Mouse (Mus musculus) ES-E14 (cell line): ENCODE results near the gene Klb. TPM values are rescaled to one million over a fixed set of nuclear protein-coding genes. Genes with fewer than 3 reads are reported as not detected.

Source experiments
- DNase-seq: peaks from one replicate; pipeline ENCODE4 v3.0.0-alpha.2; 2013; ENCODE audit warnings: low read depth, low spot score
- H3K27ac ChIP-seq: 2 replicates; pipeline ENCODE4 v1.5.1; 2012; ENCODE audit warnings: low read depth, mild to moderate bottlenecking, low read length, moderate library complexity, mixed read lengths; ENCODE audit not compliant: poor library complexity, insufficient read depth, severe bottlenecking
- H3K36me3 ChIP-seq: 2 replicates; pipeline ENCODE4 v1.6.1; 2012; ENCODE audit warnings: mild to moderate bottlenecking, low read length, moderate library complexity, mixed read lengths; ENCODE audit not compliant: control insufficient read depth, poor library complexity, insufficient read depth, severe bottlenecking
- H3K4me1 ChIP-seq, 2 experiments: fragments of 150-350 bp in 1 of 2; sonication (generic) in 1 of 2; 2 replicates each; pipeline ENCODE4 v1.6.1; 2012; ENCODE audit warnings: low read length in 2 of 2, mild to moderate bottlenecking in 1 of 2, mixed read lengths in 1 of 2; ENCODE audit not compliant: control insufficient read depth in 2 of 2, insufficient read depth in 2 of 2, poor library complexity in 1 of 2
- H3K4me3 ChIP-seq, 2 experiments: fragments of 150-350 bp in 1 of 2; sonication (generic) in 1 of 2; 2 replicates each; pipeline ENCODE4 v1.5.1; 2012; ENCODE audit warnings: low read length in 2 of 2, low read depth in 1 of 2, mild to moderate bottlenecking in 1 of 2, mixed read lengths in 1 of 2; ENCODE audit not compliant: insufficient read depth in 1 of 2, poor library complexity in 1 of 2, severe bottlenecking in 1 of 2
- H3K9ac ChIP-seq: 2 replicates; pipeline ENCODE4 v1.6.1; 2012; ENCODE audit warnings: low read depth, mild to moderate bottlenecking, low read length, mixed read lengths; ENCODE audit not compliant: poor library complexity, insufficient read depth, severe bottlenecking
- H3K9me3 ChIP-seq: fragments of 150-350 bp; sonication (generic); 2 replicates; pipeline ENCODE4 v1.6.1; 2012; ENCODE audit warnings: low read depth, mild to moderate bottlenecking, low read length; ENCODE audit not compliant: control insufficient read depth, insufficient read depth
- CHD2 ChIP-seq: IDR thresholded peaks from 2 replicates; pipeline ENCODE4 v1.6.1; 2014; ENCODE audit warnings: mild to moderate bottlenecking, low read depth, low read length, inconsistent platforms
- HCFC1 ChIP-seq: IDR thresholded peaks from 2 replicates; pipeline ENCODE4 v1.6.1; 2012; ENCODE audit warnings: low read length, inconsistent platforms, borderline replicate concordance; ENCODE audit not compliant: insufficient read depth
- MAFK ChIP-seq: IDR thresholded peaks from 2 replicates; pipeline ENCODE4 v1.6.1; 2014; ENCODE audit warnings: mild to moderate bottlenecking, low read depth, low read length, inconsistent platforms; ENCODE audit not compliant: insufficient read depth
- ZC3H11A ChIP-seq: IDR thresholded peaks from 2 replicates; pipeline ENCODE4 v1.6.1; 2012; ENCODE audit warnings: low read depth, mild to moderate bottlenecking, inconsistent platforms, low read length, borderline replicate concordance
- ZNF384 ChIP-seq: IDR thresholded peaks from 2 replicates; pipeline ENCODE4 v1.6.1; 2012; ENCODE audit warnings: low read depth, low read length, inconsistent platforms
- in situ Hi-C, 2 experiments: fragments of 600-800 bp; cut with MboI; formaldehyde crosslinking; loops; one replicate each; pipeline ENCODE4 v1.15.1; 2025; ENCODE audit warnings: low sequenced_read_pairs in 2 of 2, inconsistent platforms in 1 of 2; ENCODE audit not compliant: unreplicated experiment in 2 of 2
- total RNA-seq: library from RNA; depleted of rRNA; stranded (reverse); fragments of 300-350 nt; gene quantifications from 2 replicates; pipeline ENCODE4 v1.2.3, GENCODE M21; 2012

Gene Klb
- total RNA-seq, 1 experiment = 3.6 TPM

DNA sequence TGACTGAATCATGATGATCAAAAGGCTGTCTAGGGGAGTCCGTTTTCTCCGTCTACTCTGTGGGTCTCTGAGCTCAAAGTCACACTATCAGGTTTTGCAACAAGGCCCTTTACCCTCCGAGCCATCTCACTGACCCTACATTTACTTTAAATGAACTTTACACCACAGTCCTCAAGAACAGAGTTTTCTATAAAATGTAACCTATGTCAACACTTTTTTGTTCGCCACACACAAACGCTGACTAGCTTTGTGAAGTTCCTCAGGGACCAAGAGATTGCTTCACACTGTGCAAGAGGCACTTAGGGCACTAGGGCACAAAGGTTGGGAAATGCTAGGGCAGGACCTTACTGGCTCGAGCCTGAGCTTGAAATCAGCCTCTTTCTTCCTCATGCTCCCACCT is 8.7 kb downstream of the Klb start:
- Histone ChIP-seq H3K9ac (no peak overlapping the region), H3K9me3 (no peaks in the 10 kb centered on the region), H3K36me3 (no peaks in the 10 kb centered on the region), H3K27ac (no peak overlapping the region), H3K4me3 (no peak overlapping the region), H3K4me1 (peaks cover 0 to 4% of the 10 kb centered on the region in 2 experiments; a peak in 1 of 4 replicates)
- in situ Hi-C loops = no loop called here
- TF ChIP-seq ZNF384 (no peak), HCFC1 (no peak), CHD2 (no peak), MAFK (no peak), ZC3H11A (no peak)
- no peak for DNase-seq

DNA sequence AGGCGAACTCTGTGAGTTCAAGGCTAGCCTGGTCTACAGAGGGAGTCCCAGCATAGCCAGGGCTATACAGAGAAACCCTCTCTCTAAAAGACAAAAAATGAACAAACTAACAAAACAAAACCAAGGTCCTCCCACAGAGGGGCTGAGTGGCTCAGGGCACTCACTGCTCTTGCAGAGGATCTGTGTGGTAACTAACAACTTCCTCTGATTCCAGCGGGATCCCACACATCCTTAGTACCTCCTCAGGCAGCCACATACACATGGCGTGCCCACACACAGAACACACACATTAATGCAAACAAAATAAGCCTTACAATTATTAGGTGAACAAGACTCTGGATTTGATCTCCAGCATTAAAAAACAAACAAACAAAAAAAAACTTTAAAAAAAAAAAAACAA is 9.7 kb downstream of the Klb start:
- in situ Hi-C loops = no loop called here
- DNase-seq = no peak
- Histone ChIP-seq H3K9ac (no peak overlapping the region), H3K27ac (no peak overlapping the region), H3K36me3 (no peaks in the 10 kb centered on the region), H3K9me3 (no peaks in the 10 kb centered on the region), H3K4me3 (no peak overlapping the region), H3K4me1 (peaks cover 0 to 4% of the 10 kb centered on the region in 2 experiments; a peak in 1 of 4 replicates)
- TF ChIP-seq ZNF384 = no peak
- no peak for TF ChIP-seq ZC3H11A
- TF ChIP-seq MAFK = no peak
- TF ChIP-seq CHD2 = no peak
- TF ChIP-seq HCFC1 = no peak

DNA sequence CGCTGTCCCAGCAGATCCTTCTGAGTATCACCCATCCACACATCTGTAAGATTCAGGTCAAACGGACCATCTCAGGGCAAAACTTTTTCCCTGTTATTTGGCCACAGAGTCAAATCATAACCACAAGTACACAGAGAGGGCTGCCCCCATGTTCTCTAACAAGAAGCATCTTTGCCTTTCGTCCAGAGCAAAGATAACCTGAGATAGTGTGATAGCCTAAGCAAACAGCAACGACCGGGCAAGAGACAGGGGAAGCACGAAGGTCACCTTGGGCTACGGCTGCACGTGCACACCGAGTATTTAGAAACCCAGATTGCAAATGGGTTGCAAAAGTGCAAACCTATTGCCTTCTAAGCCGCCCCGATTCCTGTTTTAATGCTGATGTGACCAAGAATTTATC is 19.7 kb downstream of the Klb start:
- TF ChIP-seq MAFK = no peak
- no peak for TF ChIP-seq ZC3H11A
- TF ChIP-seq CHD2 = no peak
- no peak for TF ChIP-seq HCFC1
- TF ChIP-seq ZNF384 = no peak
- no peaks in the 10 kb centered on the region for H3K36me3 ChIP-seq
- H3K9me3 ChIP-seq = no peaks in the 10 kb centered on the region
- in situ Hi-C loops = no loop called here
- peaks cover 3 to 6% of the 10 kb centered on the region in 2 experiments for H3K4me1 ChIP-seq
- no peak overlapping the region for H3K27ac ChIP-seq
- no peak overlapping the region for H3K9ac ChIP-seq
- no peak for DNase-seq
- H3K4me3 ChIP-seq = no peak overlapping the region

DNA sequence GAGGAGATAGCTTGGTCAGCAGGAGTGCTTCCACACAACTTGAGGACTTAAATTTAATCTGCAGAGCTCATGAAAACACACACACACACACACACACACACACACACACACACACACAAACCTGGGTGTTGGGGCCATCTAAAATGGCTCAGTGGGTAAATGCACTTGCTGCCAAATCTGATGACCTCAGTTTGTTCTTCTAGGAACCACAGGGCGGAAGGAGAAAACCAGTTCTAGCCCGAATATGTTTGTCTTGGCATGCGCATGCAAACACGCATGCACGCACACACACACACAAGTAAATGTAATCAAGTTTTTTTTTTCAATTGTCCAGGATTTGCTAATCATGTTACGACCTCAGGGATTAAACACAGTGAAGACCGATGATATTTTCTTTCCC is 23.4 kb downstream of the Klb start:
- no peak for DNase-seq
- in situ Hi-C loops = no loop called here
- 0 out of 4 replicates have a peak overlapping the region, but pooled peaks of 1 of the 2 experiments have one; percentile 8 for H3K4me3 ChIP-seq
- peaks cover 3 to 6% of the 10 kb centered on the region in 2 experiments for H3K4me1 ChIP-seq
- no peaks in the 10 kb centered on the region for H3K36me3 ChIP-seq
- H3K9me3 ChIP-seq = no peaks in the 10 kb centered on the region
- H3K27ac ChIP-seq = no peak overlapping the region
- H3K9ac ChIP-seq = no peak overlapping the region
- TF ChIP-seq ZC3H11A (no peak), MAFK (no peak), HCFC1 (no peak), ZNF384 (no peak), CHD2 (no peak)

DNA sequence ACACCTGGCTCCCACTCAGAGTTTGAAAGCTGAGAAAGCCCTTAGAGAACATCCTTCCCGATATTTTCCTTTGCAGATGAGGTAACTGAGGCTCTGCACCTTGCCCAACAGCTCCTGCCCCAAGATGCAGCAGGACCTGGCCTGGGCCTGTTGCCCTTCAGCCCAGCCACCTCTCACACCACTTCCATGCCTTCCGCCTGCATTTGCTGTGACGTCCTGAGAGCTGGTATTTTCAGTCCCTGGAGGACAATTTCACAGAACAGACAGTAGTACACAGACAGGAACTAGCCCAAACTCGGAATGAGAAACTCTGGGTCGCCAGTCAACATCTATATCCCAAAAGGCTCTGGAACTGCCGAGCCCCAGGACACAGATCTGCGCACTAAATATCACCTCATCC is 26.6 kb downstream of the Klb start:
- peaks cover 0 to 2% of the 10 kb centered on the region in 2 experiments; a peak in 1 of 4 replicates for H3K4me1 ChIP-seq
- no peaks in the 10 kb centered on the region for H3K9me3 ChIP-seq
- no peak overlapping the region for H3K9ac ChIP-seq
- in situ Hi-C loops = no loop called here
- TF ChIP-seq ZC3H11A (no peak), CHD2 (no peak), MAFK (no peak), HCFC1 (no peak), ZNF384 (no peak)
- no peak overlapping the region for H3K27ac ChIP-seq
- DNase-seq = no peak
- H3K4me3 ChIP-seq = no peak overlapping the region
- H3K36me3 ChIP-seq = no peaks in the 10 kb centered on the region
